Mouse (Mus musculus) ES-Bruce4 (cell line): ENCODE measurements around the gene Oser1. TPM values are rescaled to one million over a fixed set of nuclear protein-coding genes. Genes with fewer than 3 reads are reported as not detected.
A peak's percentile ranks its signal among the peaks of the same experiment; 100 is the strongest.

Experiments
- H3K27ac ChIP-seq: 2 replicates; pipeline ENCODE4 v1.5.1; 2012; ENCODE audit warnings: low read length, inconsistent platforms; ENCODE audit not compliant: insufficient read depth
- H3K27me3 ChIP-seq: 2 replicates; pipeline ENCODE4 v1.6.1; 2012; ENCODE audit warnings: mild to moderate bottlenecking, low read length, inconsistent platforms; ENCODE audit not compliant: control insufficient read depth, poor library complexity, insufficient read depth, severe bottlenecking
- H3K36me3 ChIP-seq: 2 replicates; pipeline ENCODE4 v1.6.1; 2012; ENCODE audit warnings: inconsistent platforms, mild to moderate bottlenecking, low read length, moderate library complexity; ENCODE audit not compliant: control insufficient read depth, poor library complexity, insufficient read depth, severe bottlenecking
- H3K4me1 ChIP-seq: one replicate; pipeline ENCODE4 v1.8.1; 2011; ENCODE audit warnings: low read length; ENCODE audit not compliant: control insufficient read depth, insufficient read depth
- H3K4me3 ChIP-seq: 2 replicates; pipeline ENCODE4 v1.5.1; 2011; ENCODE audit warnings: low read depth, mild to moderate bottlenecking, low read length
- H3K9ac ChIP-seq: 2 replicates; pipeline ENCODE4 v1.6.1; 2012; ENCODE audit warnings: low read depth, mild to moderate bottlenecking, inconsistent platforms; ENCODE audit not compliant: poor library complexity, severe bottlenecking
- H3K9me3 ChIP-seq: replicated peaks from 2 replicates; pipeline ENCODE4 v1.6.1; 2012; ENCODE audit warnings: mild to moderate bottlenecking, low read length, inconsistent platforms; ENCODE audit not compliant: control insufficient read depth, poor library complexity, insufficient read depth, severe bottlenecking
- CTCF ChIP-seq: IDR thresholded peaks from one replicate; pipeline ENCODE4 v1.8.1; 2011; ENCODE audit warnings: low read depth, low read length
- EP300 ChIP-seq: IDR thresholded peaks from 2 replicates; pipeline ENCODE4 v1.6.1; 2011; ENCODE audit warnings: low read depth, low read length; ENCODE audit not compliant: insufficient read depth
- POLR2A ChIP-seq: IDR thresholded peaks from one replicate; pipeline ENCODE4 v1.8.1; 2011; ENCODE audit warnings: low read length; ENCODE audit not compliant: insufficient read depth
- polyA plus RNA-seq: library from polyadenylated mRNA; stranded (reverse); fragments of >200 nt; gene quantifications from 2 replicates; pipeline ENCODE4 v1.2.4, GENCODE M21; 2011; ENCODE audit warnings: low read depth; ENCODE audit not compliant: missing spikeins, insufficient read depth, insufficient read length

The Oser1 gene
- polyA plus RNA-seq, result 48.3 and 50.6 TPM in 2 replicates

DNA sequence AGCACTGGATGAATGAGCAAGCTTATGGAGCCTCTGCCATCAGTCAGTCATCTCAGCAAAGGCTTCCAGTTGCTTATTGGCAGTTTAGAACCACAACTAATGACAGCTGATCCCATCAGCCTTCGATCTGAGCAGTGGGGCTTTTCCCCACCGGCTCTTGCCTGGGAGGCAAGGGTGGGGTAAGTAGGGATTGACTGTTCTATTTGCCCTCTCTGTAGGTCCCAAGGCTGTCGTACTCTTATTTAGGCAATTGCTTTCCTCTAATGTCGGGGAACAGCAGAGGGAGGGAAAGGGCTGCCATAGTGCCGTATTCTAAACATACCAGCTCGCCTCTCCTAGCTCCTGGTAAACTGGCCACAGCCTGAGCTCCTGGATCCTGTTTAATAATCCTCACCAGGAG, at the start of gene Oser1:
Gene Oser1 (minus strand): TSS at position 101 of the 400 bp plus-strand sequence.
- TF ChIP-seq CTCF (no peak), EP300 (no peak), POLR2A (no peak)
- no peak within 1 kb of the TSS for H3K27ac ChIP-seq
- no peaks in the 10 kb centered on the region for H3K9me3 ChIP-seq
- no peak within 1 kb of the TSS for H3K4me3 ChIP-seq
- H3K27me3 ChIP-seq, result no peaks in the 10 kb centered on the region
- no peaks in the 10 kb centered on the region for H3K36me3 ChIP-seq
- no peak within 1 kb of the TSS for H3K9ac ChIP-seq
- peaks cover 2% of the 10 kb centered on the region for H3K4me1 ChIP-seq

- Histone ChIP-seq H3K27ac (peak within 1 kb of the TSS; percentile 63; the same call in 1 of the 2 replicates), H3K36me3 (no peaks in the 10 kb centered on the region; the same call in 1 of the 2 replicates), H3K4me1 (no peaks in the 10 kb centered on the region), H3K9ac (peak within 1 kb of the TSS; percentile 60), H3K4me3 (peak within 1 kb of the TSS; percentile 66), H3K27me3 (no peaks in the 10 kb centered on the region), H3K9me3 (no peaks in the 10 kb centered on the region)
- peak; percentile 53; the same call in 1 of the 2 replicates for TF ChIP-seq EP300
- TF ChIP-seq CTCF, result peak; percentile 99
- TF ChIP-seq POLR2A, result no peak
Measured at GRCm38 (mm10) chr2:163472466-163472851, 48.0 kb upstream of the Oser1 start, which contains the start of gene Fitm2. Gene Fitm2 (minus strand): TSS chr2:163472629.

DNA sequence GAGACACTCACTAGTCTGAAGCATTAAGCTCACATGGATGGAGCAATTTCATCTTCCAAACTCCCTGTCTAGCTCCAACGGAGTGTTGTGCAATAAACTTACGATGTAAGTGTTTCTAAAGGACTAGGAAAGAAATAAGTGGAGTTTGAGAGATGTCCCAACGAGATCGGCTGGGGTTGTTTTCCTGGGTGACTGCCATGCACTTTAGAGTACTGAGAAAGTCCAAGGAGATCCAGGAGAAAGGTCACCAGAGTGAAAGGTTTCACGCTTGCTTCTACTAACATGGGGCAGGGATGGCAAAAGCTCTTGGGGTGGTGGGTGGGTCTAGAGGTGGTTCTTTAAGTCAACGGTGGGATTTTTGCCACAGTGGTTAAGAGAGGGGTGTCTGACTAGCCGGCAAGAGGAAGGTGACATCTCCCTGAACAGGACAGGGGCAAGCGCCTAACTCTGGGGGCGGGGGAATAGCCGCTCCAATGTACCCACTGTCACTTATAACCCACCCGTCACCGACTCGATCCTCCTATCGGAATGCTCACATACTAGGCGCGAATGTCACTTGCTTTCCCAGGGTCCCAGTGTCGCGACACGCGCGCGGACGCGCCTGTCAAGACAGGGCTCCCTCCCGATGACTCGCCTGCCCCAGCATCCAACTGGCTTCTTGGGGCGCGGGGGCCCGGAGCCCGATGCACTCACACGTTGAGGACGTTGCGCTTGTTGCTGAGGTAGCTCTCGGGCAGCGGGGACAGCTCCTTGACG, 47.4 kb upstream of the Oser1 start:
- H3K27me3 ChIP-seq, result no peaks in the 10 kb centered on the region
- H3K9ac ChIP-seq, result peak overlapping the region; percentile 60
- H3K4me3 ChIP-seq, result peak overlapping the region; percentile 66
- no peaks in the 10 kb centered on the region for H3K9me3 ChIP-seq
- TF ChIP-seq POLR2A (no peak), EP300 (no peak), CTCF (no peak)
- no peaks in the 10 kb centered on the region; the same call in 1 of the 2 replicates for H3K36me3 ChIP-seq
- no peaks in the 10 kb centered on the region for H3K4me1 ChIP-seq
- no peak overlapping the region for H3K27ac ChIP-seq

GRCm38 (mm10) chr2:163471136-163471535, 46.6 kb upstream of the Oser1 start:
- no peaks in the 10 kb centered on the region for H3K9me3 ChIP-seq
- peaks cover 2% of the 10 kb centered on the region for H3K4me1 ChIP-seq
- H3K9ac ChIP-seq, result 0 out of 2 replicates have a peak overlapping the region, but pooled peaks have one; percentile 60
- no peaks in the 10 kb centered on the region for H3K27me3 ChIP-seq
- H3K27ac ChIP-seq, result no peak overlapping the region
- no peak overlapping the region for H3K4me3 ChIP-seq
- TF ChIP-seq EP300 (no peak), CTCF (no peak)
- no peaks in the 10 kb centered on the region; the same call in 1 of the 2 replicates for H3K36me3 ChIP-seq

- Histone ChIP-seq H3K36me3 (no peaks in the 10 kb centered on the region; the same call in 1 of the 2 replicates), H3K4me3 (no peak overlapping the region), H3K27ac (no peak overlapping the region), H3K9ac (no peak overlapping the region), H3K9me3 (no peaks in the 10 kb centered on the region), H3K4me1 (peaks cover 2% of the 10 kb centered on the region), H3K27me3 (no peaks in the 10 kb centered on the region)
- TF ChIP-seq POLR2A (no peak), CTCF (no peak), EP300 (no peak)
Measured at GRCm38 (mm10) chr2:163469711-163470110, 45.2 kb upstream of the Oser1 start.

- no peaks in the 10 kb centered on the region; the same call in 1 of the 2 replicates for H3K36me3 ChIP-seq
- no peaks in the 10 kb centered on the region for H3K9me3 ChIP-seq
- H3K27me3 ChIP-seq, result no peaks in the 10 kb centered on the region
- TF ChIP-seq CTCF (no peak), EP300 (no peak), POLR2A (no peak)
- peaks cover 7% of the 10 kb centered on the region for H3K4me1 ChIP-seq
- H3K9ac ChIP-seq, result no peak overlapping the region
- H3K4me3 ChIP-seq, result no peak overlapping the region
- no peak overlapping the region for H3K27ac ChIP-seq
Measured at GRCm38 (mm10) chr2:163468866-163469265, 44.4 kb upstream of the Oser1 start.
